Mouse (Mus musculus) megakaryocyte, embryonic 14.5 days (primary cell): Measurements from ENCODE around the gene Gm21149.
"Not testable (repeated sequence)": the region's sequence is repeated elsewhere in the genome, so short reads cannot be mapped to it uniquely, and the experiment has no call there.

ENCODE experiments used
- FLI1 ChIP-seq: IDR thresholded peaks from 2 replicates; pipeline ENCODE4 v1.6.1; 2012; ENCODE audit warnings: low read length, inconsistent platforms, mixed read lengths
- GATA1 ChIP-seq: IDR thresholded peaks from 3 replicates; pipeline ENCODE4 v1.6.1; 2012; ENCODE audit warnings: mixed read lengths, low read length, inconsistent platforms, borderline replicate concordance

- not testable (repeated sequence) for TF ChIP-seq FLI1, GATA1
Observed at GRCm38 (mm10) chr5:15498774-15499400, 22.6 kb upstream of the Gm21149 start.
